ENCODE assay signal across 17 mouse cellular contexts in genomic region chr7:68089725-68090124, GRCm38 (mm10).
DNase-seq lines count a peak whose midpoint lies in the region; ATAC-seq and TF ChIP-seq lines count a peak whose summit lies in the region.
"Had no signal": no experiment of that assay in that cellular context is flagged by ENCODE, and none has a peak within 500 bp of the region (broad histone marks: within the 10 kb centered on the region; RNA-seq: fewer than 3 reads in every experiment).

No protein-coding gene starts in this region.

- no peak for DNase-seq in left cerebral cortex, adult 2 months (ENCODE audit: extremely low spot score in 1 of 2, low spot score in 2 of 2)
- DNase-seq in left cerebral cortex, postnatal 14 days (ENCODE audit: low spot score in 2 of 2), result no peak
- no peak for DNase-seq in liver, embryonic 11.5 days (ENCODE audit: low spot score)
- no peak for DNase-seq in ovary, postnatal 36 days (ENCODE audit: low spot score)
- no peak for DNase-seq in T-cell, adult 2 months (ENCODE audit: low spot score)
- DNase-seq: adrenal gland, postnatal 10 days; cerebellum, adult 11 months; cerebellum, adult 8-10 months; cerebellum, postnatal 14 days; gastrocnemius, postnatal 14 days had no signal

- peak; percentile 44 for ATAC-seq in liver, embryonic 11.5 days (replicated peaks; ENCODE audit: low FRiP score)
- 0 out of 2 replicates have a peak, but pooled peaks have one; percentile 36 for ATAC-seq in liver, embryonic 15.5 days (ENCODE audit: insufficient read depth)
- no peak for ATAC-seq in midbrain, embryonic 16.5 days
- ATAC-seq: forebrain, embryonic 16.5 days had no signal

- no peaks in the 10 kb centered on the region for H3K27me3 ChIP-seq in liver, embryonic 11.5 days (replicated peaks; ENCODE audit: control insufficient read depth, insufficient read depth, low read length)
- peaks cover 23% of the 10 kb centered on the region for H3K27me3 ChIP-seq in liver, embryonic 15.5 days
- no peaks in the 10 kb centered on the region for H3K27me3 ChIP-seq in midbrain, embryonic 16.5 days (ENCODE audit: control insufficient read depth, insufficient read depth, low read depth, low read length)
- H3K27me3 ChIP-seq: embryonic facial prominence, embryonic 12.5 days; heart, embryonic 12.5 days had no signal

- no peaks in the 10 kb centered on the region for H3K9me3 ChIP-seq in liver, embryonic 11.5 days (ENCODE audit: control insufficient read depth, low read length)
- no peaks in the 10 kb centered on the region for H3K9me3 ChIP-seq in liver, embryonic 15.5 days (replicated peaks)
- H3K9me3 ChIP-seq in midbrain, embryonic 16.5 days (replicated peaks; ENCODE audit: control insufficient read depth, low read length, poor library complexity, severe bottlenecking), result no peaks in the 10 kb centered on the region
- H3K9me3 ChIP-seq: embryonic facial prominence, embryonic 12.5 days; heart, embryonic 12.5 days; hindbrain, embryonic 10.5 days had no signal

- H3K4me2 ChIP-seq in liver, embryonic 11.5 days, result no peak overlapping the region; the same call in 1 of the 2 replicates
- H3K4me2 ChIP-seq in liver, embryonic 15.5 days, result 0 out of 2 replicates have a peak overlapping the region, but pooled peaks have one; percentile 2
- H3K4me2 ChIP-seq in midbrain, embryonic 16.5 days (ENCODE audit: low read length), result no peak overlapping the region
- H3K4me2 ChIP-seq: embryonic facial prominence, embryonic 12.5 days; heart, embryonic 12.5 days; hindbrain, embryonic 14.5 days had no signal

- TF ChIP-seq CTCF in left cerebral cortex, adult 2 months (IDR thresholded peaks at IDR 0.05), result no peak

- H3K4me3 ChIP-seq in left cerebral cortex, adult 2 months, result no peak overlapping the region
- H3K4me3 ChIP-seq in liver, embryonic 11.5 days (ENCODE audit: low read depth, low read length), result no peak overlapping the region
- no peak overlapping the region for H3K4me3 ChIP-seq in liver, embryonic 15.5 days (replicated peaks)
- no peak overlapping the region for H3K4me3 ChIP-seq in midbrain, embryonic 16.5 days (ENCODE audit: low read depth, low read length)
- H3K4me3 ChIP-seq: embryonic facial prominence, embryonic 12.5 days; heart, embryonic 12.5 days; hindbrain, embryonic 10.5 days had no signal

- H3K9ac ChIP-seq in liver, embryonic 11.5 days (ENCODE audit: low read depth, low read length), result no peak overlapping the region
- H3K9ac ChIP-seq in liver, embryonic 15.5 days, result no peak overlapping the region
- no peak overlapping the region for H3K9ac ChIP-seq in midbrain, embryonic 16.5 days (ENCODE audit: low read depth, low read length)
- H3K9ac ChIP-seq: embryonic facial prominence, embryonic 12.5 days; heart, embryonic 12.5 days; hindbrain, embryonic 14.5 days had no signal

- no peaks in the 10 kb centered on the region for H3K36me3 ChIP-seq in liver, embryonic 11.5 days (ENCODE audit: control insufficient read depth, insufficient read depth, low read length)
- no peaks in the 10 kb centered on the region for H3K36me3 ChIP-seq in liver, embryonic 15.5 days (replicated peaks)
- no peaks in the 10 kb centered on the region for H3K36me3 ChIP-seq in midbrain, embryonic 16.5 days (ENCODE audit: control insufficient read depth, insufficient read depth, low read length)
- H3K36me3 ChIP-seq: heart, embryonic 12.5 days had no signal

- H3K27ac ChIP-seq in left cerebral cortex, adult 2 months, result peak overlapping the region; percentile 49
- H3K27ac ChIP-seq in liver, embryonic 11.5 days (ENCODE audit: low read depth, low read length), result no peak overlapping the region; the same call in 1 of the 2 replicates
- H3K27ac ChIP-seq in liver, embryonic 15.5 days (replicated peaks), result 0 out of 2 replicates have a peak overlapping the region, but pooled peaks have one; percentile 9
- no peak overlapping the region for H3K27ac ChIP-seq in midbrain, embryonic 16.5 days (ENCODE audit: low read length)
- H3K27ac ChIP-seq: embryonic facial prominence, embryonic 12.5 days; hindbrain, embryonic 10.5 days; hindbrain, embryonic 14.5 days had no signal

- H3K4me1 ChIP-seq in liver, embryonic 11.5 days (replicated peaks; ENCODE audit: control insufficient read depth, insufficient read depth, low read length), result peaks cover 71% of the 10 kb centered on the region
- H3K4me1 ChIP-seq in liver, embryonic 15.5 days (replicated peaks), result peaks cover 65% of the 10 kb centered on the region
- peaks cover 25% of the 10 kb centered on the region for H3K4me1 ChIP-seq in midbrain, embryonic 16.5 days (ENCODE audit: control insufficient read depth, insufficient read depth, low read length)

- intact Hi-C loops in left cerebral cortex, adult 2 months (cut with DNase I), result loop anchor here (2.0 kb wide), 1 partner anchor 41 kb away; no protein-coding TSS in a partner anchor
- intact Hi-C loops in left cerebral cortex, postnatal 14 days (cut with DNase I), result no loop called here

- WGBS in liver, embryonic 11.5 days, result 49% methylated on average over 10 of the region's 10 CpGs
- WGBS in liver, embryonic 15.5 days (ENCODE audit: insufficient replicate concordance), result 27% methylated on average over 10 of the region's 10 CpGs
- WGBS in midbrain, embryonic 16.5 days, result 90% methylated on average over 10 of the region's 10 CpGs

Comparison
In these comparisons a context has a peak if more than half of its experiments do, and no peak if none do; other contexts are left out.
1. H3K27ac ChIP-seq: peak in left cerebral cortex, adult 2 months (single experiment) and liver, embryonic 15.5 days (single experiment); none in liver, embryonic 11.5 days (single experiment) and midbrain, embryonic 16.5 days (single experiment).